Mouse (Mus musculus): ENCODE results near the gene Rbm19.

GRCm38 (mm10) chr5:120199865-120200264 lies 83.6 kb downstream of the Rbm19 start:
- TF ChIP-seq CTCF (IDR thresholded peaks at IDR 0.05; ENCODE audit: borderline replicate concordance, insufficient read depth, low read length), result no peak
- no peak for TF ChIP-seq POLR2A (IDR thresholded peaks at IDR 0.05; ENCODE audit: low read depth, low read length)

Data from embryonic fibroblast, embryonic 13.5 days (primary cell).